Mouse (Mus musculus) lung, adult 2 months (tissue): ENCODE measurements around the gene Cldn12.

Experiments
- CTCF ChIP-seq: fragments of 200-500 bp; IDR thresholded peaks from 2 replicates; pipeline ENCODE4 v1.5.1; 2011; ENCODE audit warnings: mild to moderate bottlenecking, low read length, control low read depth; ENCODE audit not compliant: insufficient read depth
- POLR2A ChIP-seq: fragments of 200-500 bp; IDR thresholded peaks from 2 replicates; pipeline ENCODE4 v1.6.1; 2011; ENCODE audit warnings: low read depth, mild to moderate bottlenecking, control low read depth, low read length, borderline replicate concordance; ENCODE audit errors: extremely low read depth

DNA sequence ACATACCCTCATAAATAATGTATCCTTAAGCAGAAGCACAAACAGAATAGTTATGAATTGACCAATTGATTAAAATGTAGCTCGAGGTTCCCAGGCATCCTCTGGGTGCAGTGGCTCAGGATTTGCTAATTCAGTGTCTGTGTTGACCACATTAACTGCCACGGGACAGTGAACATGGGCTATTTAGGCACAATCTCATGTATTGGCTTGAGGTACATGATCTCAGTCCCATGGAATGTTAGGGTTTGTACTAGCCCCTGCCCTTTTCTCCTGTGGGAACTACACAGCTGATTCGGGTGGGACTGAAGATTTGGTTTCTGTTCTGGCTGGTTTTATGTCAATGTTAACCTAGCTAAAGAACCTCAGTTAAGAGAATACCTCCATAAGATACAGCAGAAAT lies 18.4 kb downstream of the Cldn12 start:
- TF ChIP-seq CTCF = no peak
- TF ChIP-seq POLR2A = no peak
